Mouse (Mus musculus): Measurements from ENCODE around the gene Cyb561d2. TPM values are rescaled to one million over a fixed set of nuclear protein-coding genes. Genes with fewer than 3 reads are reported as not detected.
A peak's percentile ranks its signal among the peaks of the same experiment; 100 is the strongest.

The Cyb561d2 gene
- total and polyA plus RNA-seq, 2 experiments from 2014 or later = 50.0 to 50.8 TPM

- no peak for TF ChIP-seq CTCF (IDR thresholded peaks at IDR 0.05)
- peak overlapping the region; percentile 34; the same call in 1 of the 2 replicates for H3K27ac ChIP-seq (ENCODE audit: low read depth, low read length)
- H3K36me3 ChIP-seq (ENCODE audit: insufficient read depth, low read length) = no peaks in the 10 kb centered on the region
- H3K27me3 ChIP-seq (ENCODE audit: insufficient read depth, low read length) = no peaks in the 10 kb centered on the region
- H3K4me2 ChIP-seq (ENCODE audit: low read depth, low read length, poor library complexity, severe bottlenecking) = no peak overlapping the region
- H3K4me1 ChIP-seq (ENCODE audit: insufficient read depth, low read length) = 0 out of 2 replicates have a peak, but pooled peaks cover 3% of the 10 kb centered on the region
- DNase-seq (ENCODE audit: low spot score) (no peak), ATAC-seq (ENCODE audit: low FRiP score) (no peak)
- no peak overlapping the region for H3K4me3 ChIP-seq (ENCODE audit: low read depth, low read length)
- H3K9ac ChIP-seq (replicated peaks; ENCODE audit: low read length, poor library complexity, severe bottlenecking) = no peak overlapping the region; the same call in 1 of the 2 replicates
- 60% methylated on average over 19 of the region's 19 CpGs for WGBS
- H3K9me3 ChIP-seq (ENCODE audit: low read length) = no peaks in the 10 kb centered on the region
Measured at GRCm38 (mm10) chr9:107504662-107505537, 37.1 kb downstream of the Cyb561d2 start.

GRCm38 (mm10) chr9:107502131-107502846 lies 39.7 kb downstream of the Cyb561d2 start:
- no peak for ATAC-seq (ENCODE audit: low FRiP score)
- TF ChIP-seq CTCF (IDR thresholded peaks at IDR 0.05) = no peak

GRCm38 (mm10) chr9:107500708-107501286 lies 41.2 kb downstream of the Cyb561d2 start:
- no peaks in the 10 kb centered on the region for H3K4me1 ChIP-seq (ENCODE audit: insufficient read depth, low read length)
- H3K9ac ChIP-seq (replicated peaks; ENCODE audit: low read length, poor library complexity, severe bottlenecking) = no peak overlapping the region
- DNase-seq (ENCODE audit: low spot score) (no peak), ATAC-seq (ENCODE audit: low FRiP score) (no peak)
- H3K9me3 ChIP-seq (ENCODE audit: low read length) = no peaks in the 10 kb centered on the region
- no peak for TF ChIP-seq CTCF (IDR thresholded peaks at IDR 0.05)
- no peak overlapping the region for H3K27ac ChIP-seq (ENCODE audit: low read depth, low read length)
- H3K27me3 ChIP-seq (ENCODE audit: insufficient read depth, low read length) = no peaks in the 10 kb centered on the region
- no peak overlapping the region for H3K4me3 ChIP-seq (ENCODE audit: low read depth, low read length)
- 88% methylated on average over 3 of the region's 3 CpGs for WGBS
- H3K4me2 ChIP-seq (ENCODE audit: low read depth, low read length, poor library complexity, severe bottlenecking) = no peak overlapping the region
- peaks cover 10% of the 10 kb centered on the region; the same call in 1 of the 2 replicates for H3K36me3 ChIP-seq (ENCODE audit: insufficient read depth, low read length)

More at GRCm38 (mm10) chr9:107502131-107502846, 39.7 kb downstream of the Cyb561d2 start:
- Histone ChIP-seq H3K36me3 (ENCODE audit: insufficient read depth, low read length) (peaks cover 10% of the 10 kb centered on the region; the same call in 1 of the 2 replicates), H3K27me3 (ENCODE audit: insufficient read depth, low read length) (no peaks in the 10 kb centered on the region), H3K4me3 (ENCODE audit: low read depth, low read length) (no peak overlapping the region), H3K9me3 (ENCODE audit: low read length) (no peaks in the 10 kb centered on the region), H3K9ac (replicated peaks; ENCODE audit: low read length, poor library complexity, severe bottlenecking) (no peak overlapping the region), H3K27ac (ENCODE audit: low read depth, low read length) (no peak overlapping the region), H3K4me1 (ENCODE audit: insufficient read depth, low read length) (no peaks in the 10 kb centered on the region), H3K4me2 (ENCODE audit: low read depth, low read length, poor library complexity, severe bottlenecking) (no peak overlapping the region)
- DNase-seq (ENCODE audit: low spot score) = no peak
- WGBS = 85% methylated on average over 12 of the region's 12 CpGs

- 88% methylated on average over 3 of the region's 3 CpGs for WGBS
- no peak overlapping the region for H3K9ac ChIP-seq (replicated peaks; ENCODE audit: low read length, poor library complexity, severe bottlenecking)
- ATAC-seq (ENCODE audit: low FRiP score) = no peak
Measured at GRCm38 (mm10) chr9:107496359-107496758, 45.6 kb downstream of the Cyb561d2 start.

GRCm38 (mm10) chr9:107494238-107494637 lies 47.8 kb downstream of the Cyb561d2 start:
- no peak for TF ChIP-seq CTCF (IDR thresholded peaks at IDR 0.05)
- 41% methylated on average over 12 of the region's 12 CpGs for WGBS
- ATAC-seq (ENCODE audit: low FRiP score) (no peak), DNase-seq (ENCODE audit: low spot score) (no peak)
- peaks cover 10% of the 10 kb centered on the region; the same call in 1 of the 2 replicates for H3K36me3 ChIP-seq (ENCODE audit: insufficient read depth, low read length)
- no peak overlapping the region for H3K4me3 ChIP-seq (ENCODE audit: low read depth, low read length)
- H3K4me2 ChIP-seq (ENCODE audit: low read depth, low read length, poor library complexity, severe bottlenecking) = no peak overlapping the region
- no peaks in the 10 kb centered on the region for H3K4me1 ChIP-seq (ENCODE audit: insufficient read depth, low read length)
- no peak overlapping the region for H3K9ac ChIP-seq (replicated peaks; ENCODE audit: low read length, poor library complexity, severe bottlenecking)
- H3K9me3 ChIP-seq (ENCODE audit: low read length) = no peaks in the 10 kb centered on the region
- H3K27ac ChIP-seq (ENCODE audit: low read depth, low read length) = no peak overlapping the region
- H3K27me3 ChIP-seq (ENCODE audit: insufficient read depth, low read length) = no peaks in the 10 kb centered on the region

More at GRCm38 (mm10) chr9:107496359-107496758, 45.6 kb downstream of the Cyb561d2 start:
- Histone ChIP-seq H3K27ac (ENCODE audit: low read depth, low read length) (no peak overlapping the region), H3K4me3 (ENCODE audit: low read depth, low read length) (no peak overlapping the region), H3K4me1 (ENCODE audit: insufficient read depth, low read length) (no peaks in the 10 kb centered on the region), H3K9me3 (ENCODE audit: low read length) (no peaks in the 10 kb centered on the region), H3K4me2 (ENCODE audit: low read depth, low read length, poor library complexity, severe bottlenecking) (no peak overlapping the region), H3K36me3 (ENCODE audit: insufficient read depth, low read length) (peaks cover 10% of the 10 kb centered on the region; the same call in 1 of the 2 replicates), H3K27me3 (ENCODE audit: insufficient read depth, low read length) (no peaks in the 10 kb centered on the region)
- DNase-seq (ENCODE audit: low spot score) = no peak
- no peak for TF ChIP-seq CTCF (IDR thresholded peaks at IDR 0.05)

All from midbrain, postnatal 0 days (tissue).